Mouse (Mus musculus): ENCODE measurements at regions not wholly inside any gene's neighbourhood (a gene's known extent, or its start where the extent isn't known, plus 50 kb on each side); places are given as distances from the start of the nearest gene placed in this dataset.
"Not testable (repeated sequence)": the region's sequence is repeated elsewhere in the genome, so short reads cannot be mapped to it uniquely, and the experiment has no call there.

DNA sequence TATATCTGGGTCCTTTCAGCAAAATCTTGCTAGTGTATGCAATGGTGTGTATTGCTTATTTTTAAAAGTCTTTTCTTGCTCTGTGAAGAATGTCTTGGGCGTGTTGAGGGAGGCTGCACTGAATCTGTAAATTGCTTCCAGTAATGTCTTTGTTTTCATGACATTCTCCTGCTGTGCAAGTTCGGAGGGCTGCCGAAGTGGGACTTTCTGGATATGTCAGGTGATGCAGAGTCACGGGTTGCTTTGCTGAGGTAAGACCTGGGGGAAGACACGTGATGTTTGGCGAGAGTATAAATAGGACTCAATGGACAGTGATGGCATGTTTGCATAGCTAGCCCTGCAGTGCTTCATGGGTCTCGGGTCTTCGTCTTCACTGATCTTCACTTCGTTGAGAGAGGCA lies 329.2 kb upstream of the Nr5a2 start:
- DNase-seq = no peak

DNA sequence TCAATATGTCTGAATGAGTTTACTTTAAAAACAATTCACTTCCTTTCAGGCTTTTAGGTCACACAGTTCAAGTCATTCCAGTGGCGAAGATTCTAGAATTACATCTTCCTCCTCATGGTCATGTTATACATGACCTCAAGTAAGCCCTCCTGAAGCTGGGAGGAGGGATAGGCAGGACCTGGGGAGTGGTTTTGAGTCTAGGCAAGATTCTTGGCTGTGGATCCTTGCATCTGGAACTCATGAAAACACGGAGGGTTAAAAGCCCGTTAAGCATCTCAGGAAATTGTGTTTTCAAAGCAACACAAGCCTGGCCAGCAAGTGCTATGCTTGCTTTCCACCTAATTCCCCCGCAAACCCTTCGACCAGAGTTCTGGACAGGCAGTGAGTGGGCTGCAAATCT lies 323.0 kb upstream of the Nr5a2 start:
- no peak for DNase-seq

DNA sequence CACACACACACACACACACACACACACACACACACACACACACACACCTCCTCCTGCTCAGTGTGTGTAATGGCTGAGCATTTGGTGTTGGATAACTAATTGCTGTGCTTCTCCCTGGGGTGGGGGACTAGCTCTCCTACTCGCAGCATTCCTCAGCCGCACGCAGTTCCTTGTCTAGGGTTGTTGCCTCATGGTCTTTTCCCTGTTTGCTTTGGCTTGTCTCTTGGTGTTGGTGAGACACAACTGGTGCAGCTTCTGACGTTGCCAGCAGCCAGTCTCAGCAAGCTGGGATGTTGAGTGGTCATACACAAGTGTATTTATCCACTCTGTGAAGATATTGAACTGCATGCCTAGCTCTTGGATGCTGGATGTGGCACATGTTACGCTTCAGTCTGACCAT lies 322.2 kb upstream of the Nr5a2 start:
- DNase-seq = no peak

DNA sequence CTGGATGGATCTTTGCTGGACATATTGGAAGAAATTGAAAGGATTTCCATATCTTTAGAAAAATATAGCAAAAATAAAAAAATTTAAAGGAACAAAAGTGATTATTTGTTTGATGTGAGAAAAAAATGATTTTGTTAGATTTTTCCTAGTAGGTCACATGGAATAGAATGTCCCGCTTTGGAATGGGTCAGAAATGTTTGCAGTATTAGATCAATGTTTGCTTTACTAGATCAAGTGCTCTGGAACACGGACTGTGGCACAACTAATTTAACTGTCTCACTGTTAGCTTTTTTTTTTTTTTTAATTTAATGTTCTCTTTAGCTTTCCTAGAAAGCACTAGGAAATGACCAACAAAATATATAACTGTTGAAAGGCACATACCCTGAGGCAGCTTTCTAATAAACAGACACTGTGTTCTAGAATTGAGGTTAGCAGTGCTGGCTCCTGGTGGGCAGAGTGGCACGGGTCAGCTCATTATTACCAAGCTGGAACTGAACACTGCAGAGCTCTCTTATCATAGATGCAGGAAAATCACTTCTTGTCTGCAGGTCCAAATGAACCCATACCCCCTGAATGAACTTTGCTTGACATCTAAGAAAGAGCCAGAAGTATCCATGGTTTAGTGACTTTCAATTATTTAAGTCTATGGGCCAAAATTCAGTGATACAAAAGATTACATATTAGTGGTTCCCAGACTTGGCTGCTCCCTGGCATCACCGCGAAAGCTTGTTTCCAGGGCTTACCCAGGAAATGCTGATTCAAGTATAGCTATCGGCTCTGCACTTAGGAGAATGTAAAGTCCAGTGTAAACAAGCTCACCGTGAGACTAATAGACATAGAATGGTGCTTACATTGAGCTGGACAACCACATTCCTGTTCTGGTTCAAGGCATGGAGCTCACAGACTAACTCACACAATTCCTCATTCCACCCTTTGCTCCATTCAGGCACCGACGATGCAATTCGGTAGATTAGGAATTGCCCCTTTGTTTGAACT lies 320.4 kb upstream of the Nr5a2 start:
- DNase-seq = no peak

DNA sequence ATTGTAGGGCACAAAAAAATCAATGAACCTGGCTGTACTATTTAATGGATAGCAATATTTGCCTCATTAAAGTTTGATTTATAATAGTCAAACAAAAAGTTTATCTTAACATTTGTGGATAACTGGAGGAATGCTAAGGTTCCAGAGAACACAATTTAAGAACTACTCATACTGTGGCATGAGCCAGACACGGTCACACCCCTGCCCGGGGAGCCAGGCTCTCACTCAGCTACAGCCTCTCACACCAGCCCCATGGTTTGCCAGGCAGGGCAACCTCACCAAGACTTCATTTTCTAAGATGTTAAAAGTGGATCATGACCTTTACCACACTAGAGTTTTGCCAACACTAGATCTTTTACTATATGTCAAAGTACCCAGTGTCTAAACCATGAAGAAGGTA lies 319.7 kb upstream of the Nr5a2 start:
- no peak for DNase-seq

DNA sequence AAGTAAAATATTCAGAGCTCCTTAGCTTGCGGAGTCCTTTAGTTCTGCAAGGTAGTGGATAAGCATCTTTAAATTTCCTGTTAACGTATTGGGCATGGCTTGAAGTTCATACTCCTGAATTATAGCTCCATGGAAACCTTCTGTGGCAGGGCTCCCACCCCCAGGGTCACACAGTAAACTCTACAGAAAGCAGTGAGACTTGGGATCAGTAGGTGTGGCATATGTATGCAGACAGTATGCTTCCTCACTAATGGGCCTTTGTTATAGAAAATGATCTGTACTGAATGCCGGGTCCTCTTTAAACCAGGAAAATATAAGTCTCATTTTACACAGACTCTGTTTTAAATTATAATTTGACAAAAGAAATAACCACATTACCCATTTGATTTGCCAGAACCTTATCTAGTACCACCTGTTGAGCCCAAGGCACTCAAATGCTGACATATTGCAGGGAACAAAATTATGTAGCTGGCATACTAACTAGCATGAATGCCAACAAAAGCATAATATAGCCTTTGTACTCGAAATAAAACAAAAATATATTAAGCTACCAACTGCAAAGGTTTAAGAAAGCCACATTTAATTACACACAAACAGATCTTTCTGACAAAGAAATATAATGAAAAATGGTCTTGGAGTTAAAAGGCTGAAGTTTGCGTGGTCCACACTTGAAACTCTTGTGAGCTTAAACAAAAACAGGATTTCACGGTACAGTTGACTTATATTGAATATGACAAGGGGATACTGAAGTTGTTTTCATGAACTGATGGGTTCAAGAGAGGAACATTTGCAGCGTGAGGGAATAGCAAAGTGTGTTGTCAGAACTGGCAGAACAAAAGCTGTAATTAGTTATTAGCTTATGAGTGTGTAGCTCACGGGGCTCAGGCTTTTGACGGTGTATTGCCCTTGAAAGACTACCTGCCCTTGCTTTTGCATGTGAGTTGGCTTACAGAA lies 310.7 kb upstream of the Nr5a2 start:
- DNase-seq = no peak

DNA sequence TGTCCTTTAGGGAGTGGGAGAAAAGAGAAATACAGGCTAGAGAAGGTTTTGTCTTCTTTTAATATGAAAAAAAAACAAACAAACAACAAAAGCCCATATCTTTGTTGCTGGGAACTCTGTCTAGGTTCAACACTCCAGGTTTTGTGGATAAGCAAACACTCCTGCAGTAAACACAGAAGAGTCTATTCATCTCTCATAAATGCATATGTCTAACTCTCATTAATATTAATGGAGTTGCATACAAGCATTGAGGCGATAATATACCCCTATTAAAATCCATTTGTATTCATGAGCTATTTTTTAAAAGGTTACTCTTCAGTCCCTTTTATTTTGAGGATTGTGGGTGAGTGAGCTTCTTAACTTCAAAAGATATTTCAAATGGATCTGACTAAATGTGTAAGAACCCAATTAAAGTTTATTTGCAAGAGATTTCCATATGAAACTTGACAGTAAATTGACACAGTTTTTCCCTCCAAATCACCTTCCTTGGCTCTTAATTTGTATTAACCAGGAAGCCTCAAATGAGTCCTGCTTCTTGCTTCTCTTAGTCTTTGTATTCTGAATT lies 302.6 kb upstream of the Nr5a2 start:
- DNase-seq = no peak

DNA sequence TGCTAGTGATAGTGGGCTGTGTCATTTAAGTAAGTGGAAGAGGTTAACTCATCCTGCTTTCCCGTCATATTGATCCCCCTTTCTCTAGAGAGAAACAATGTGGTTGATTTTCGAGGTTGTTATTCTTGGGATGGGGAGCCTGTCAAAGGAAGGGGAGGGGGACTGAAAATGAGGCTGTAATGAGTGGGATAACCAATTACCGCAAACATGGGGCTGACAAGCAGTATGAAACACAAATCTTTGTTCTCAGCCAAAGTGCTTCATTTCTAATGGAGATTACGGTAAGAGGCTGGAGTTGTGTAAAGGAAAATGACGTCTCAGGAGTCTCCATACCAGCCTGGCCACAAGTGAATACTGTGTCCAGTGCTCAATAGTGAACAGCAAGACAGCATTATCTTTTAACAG lies 301.9 kb upstream of the Nr5a2 start:
- DNase-seq = no peak

DNA sequence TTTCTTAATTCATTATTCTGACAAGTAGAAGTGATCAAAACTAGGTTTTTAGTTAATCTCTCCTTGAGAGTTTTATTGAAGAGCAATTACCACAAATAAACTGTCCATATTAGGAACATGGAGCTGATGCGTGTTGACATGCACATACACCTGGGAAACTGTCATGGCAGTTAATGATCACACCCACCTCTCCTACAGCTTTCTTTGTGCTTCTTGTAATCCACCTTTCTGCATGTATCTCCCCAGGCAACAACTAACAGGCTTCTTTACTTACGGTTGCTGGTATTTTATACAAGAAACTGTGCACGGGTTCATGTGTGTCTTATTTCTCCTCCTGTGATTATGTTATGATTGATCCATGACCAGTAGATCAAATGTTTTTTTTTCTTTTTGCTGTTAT lies 296.0 kb upstream of the Nr5a2 start:
- DNase-seq = no peak

DNA sequence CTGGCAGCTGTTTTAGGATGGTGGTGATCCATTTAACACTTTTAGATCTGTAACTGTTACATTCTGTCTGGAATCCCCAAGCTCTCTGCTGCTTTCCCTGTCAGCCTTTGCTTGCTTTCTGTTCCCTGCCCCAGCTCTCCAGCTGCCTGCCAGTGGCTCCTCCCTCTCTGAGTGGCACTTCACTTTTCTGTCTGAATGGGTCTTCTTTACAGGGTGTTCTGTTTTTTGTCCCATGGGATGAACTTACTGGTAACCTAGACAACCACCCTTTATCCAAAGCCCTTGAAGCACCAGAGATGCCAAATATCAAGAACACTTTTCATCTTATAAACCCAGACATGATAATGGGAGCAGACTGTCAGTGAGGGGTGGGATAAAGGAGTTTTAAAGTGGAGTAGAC lies 294.8 kb upstream of the Nr5a2 start:
- no peak for DNase-seq

DNA sequence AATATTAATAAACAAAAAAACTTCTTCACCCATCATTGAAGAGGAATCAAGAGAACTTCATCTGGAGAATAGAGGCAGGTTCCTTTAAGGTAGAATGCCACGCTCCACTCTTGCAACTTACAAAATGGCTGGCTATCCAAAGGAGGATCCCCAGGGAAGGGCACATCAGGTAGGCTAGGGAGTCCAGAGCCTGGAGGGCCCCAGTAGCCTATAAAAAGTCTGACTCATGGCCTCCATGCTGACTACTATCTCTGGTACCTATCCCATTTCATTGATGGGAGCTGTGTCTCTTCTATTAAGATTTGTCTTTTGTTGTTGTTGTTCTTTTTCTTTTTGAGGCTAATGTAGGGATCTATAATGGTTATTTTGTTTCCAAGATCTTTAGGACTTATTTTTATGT lies 294.4 kb upstream of the Nr5a2 start:
- DNase-seq = no peak

DNA sequence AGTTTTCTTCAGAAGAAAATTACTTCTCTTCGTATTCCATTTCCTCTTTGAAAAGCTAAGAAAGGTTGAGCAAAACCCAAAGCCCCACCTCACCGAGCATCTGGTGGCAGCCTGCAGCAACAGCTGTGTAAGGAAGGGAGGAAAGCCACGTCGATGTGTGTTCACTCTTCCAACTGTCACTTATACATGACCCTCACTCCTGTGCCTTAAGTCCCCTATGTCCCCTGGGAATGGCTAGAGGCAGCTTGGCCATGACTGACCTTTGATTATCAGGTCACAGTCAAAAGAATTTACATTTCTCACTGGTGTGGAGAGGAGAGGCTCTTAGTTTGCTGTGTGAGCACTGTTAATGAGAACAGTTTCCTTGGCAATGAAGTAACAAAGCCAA lies 266.8 kb upstream of the Nr5a2 start:
- no peak for DNase-seq

DNA sequence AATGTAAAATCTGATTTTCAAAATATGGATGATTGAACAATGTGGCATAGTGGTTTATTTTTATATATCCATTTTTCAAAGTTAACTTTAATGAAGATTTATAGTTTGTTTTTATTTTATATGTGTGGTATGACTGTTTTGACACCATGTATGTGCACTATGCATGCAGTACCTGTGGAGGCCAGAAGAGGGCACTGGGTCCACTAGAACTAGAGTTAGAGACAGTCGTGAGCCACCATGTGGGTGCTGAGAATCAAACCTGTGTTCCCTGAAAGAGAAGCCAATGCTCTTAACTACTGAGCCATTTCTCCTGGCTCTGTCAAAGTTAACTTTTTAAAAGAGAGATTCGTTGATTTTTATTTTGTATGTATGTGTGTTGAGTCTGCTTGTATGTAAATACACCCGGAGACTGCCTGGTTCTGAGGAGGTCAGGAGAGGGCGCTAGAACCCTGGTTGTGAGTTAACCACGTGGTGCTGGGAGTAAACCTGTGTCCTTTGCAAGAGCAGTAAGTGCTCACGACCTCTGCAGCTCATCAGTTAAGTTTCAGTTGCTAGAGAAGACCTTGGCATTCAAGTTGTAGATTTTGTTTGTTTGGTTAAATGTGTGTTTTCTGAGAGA lies 266.3 kb upstream of the Nr5a2 start:
- DNase-seq = peak; percentile 29

DNA sequence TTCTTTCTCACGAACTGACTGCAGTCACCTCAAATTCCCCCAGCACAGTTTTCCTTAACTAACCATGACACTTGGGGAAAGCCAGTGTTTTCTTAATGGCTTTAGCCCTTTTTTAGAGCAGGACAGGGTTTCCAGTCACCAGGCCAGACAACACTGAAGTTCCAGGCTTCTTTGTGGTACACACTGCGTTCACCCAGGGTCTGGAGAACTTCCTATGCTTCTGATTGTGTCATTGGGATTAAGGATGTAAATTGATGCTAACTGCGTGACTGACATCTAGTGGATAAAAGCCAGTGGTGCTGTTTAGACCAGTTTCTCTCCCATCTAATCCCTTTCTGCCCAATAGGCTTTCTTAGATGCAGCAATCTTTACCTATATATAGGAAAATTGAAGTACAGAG lies 265.2 kb upstream of the Nr5a2 start:
- peak; percentile 39 for DNase-seq

DNA sequence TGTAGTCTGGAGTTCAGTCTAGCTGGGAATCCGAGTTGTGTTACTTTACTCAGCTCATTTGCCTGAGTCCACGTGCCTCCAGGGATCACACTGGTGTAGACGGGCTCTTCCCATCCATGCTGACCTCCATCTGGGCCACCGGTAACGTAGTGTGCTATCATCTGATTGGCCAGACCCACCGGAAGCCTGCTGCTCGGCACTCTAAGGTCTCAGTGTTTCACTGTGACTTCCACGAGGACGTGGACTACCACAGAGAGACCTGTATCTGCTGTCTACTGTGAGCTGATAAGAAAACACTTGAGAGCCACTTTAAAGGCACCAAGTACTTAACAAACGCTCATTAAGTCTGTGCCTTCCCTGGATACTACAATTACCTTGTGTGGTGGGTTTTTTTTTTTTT lies 262.8 kb upstream of the Nr5a2 start:
- no peak for DNase-seq

DNA sequence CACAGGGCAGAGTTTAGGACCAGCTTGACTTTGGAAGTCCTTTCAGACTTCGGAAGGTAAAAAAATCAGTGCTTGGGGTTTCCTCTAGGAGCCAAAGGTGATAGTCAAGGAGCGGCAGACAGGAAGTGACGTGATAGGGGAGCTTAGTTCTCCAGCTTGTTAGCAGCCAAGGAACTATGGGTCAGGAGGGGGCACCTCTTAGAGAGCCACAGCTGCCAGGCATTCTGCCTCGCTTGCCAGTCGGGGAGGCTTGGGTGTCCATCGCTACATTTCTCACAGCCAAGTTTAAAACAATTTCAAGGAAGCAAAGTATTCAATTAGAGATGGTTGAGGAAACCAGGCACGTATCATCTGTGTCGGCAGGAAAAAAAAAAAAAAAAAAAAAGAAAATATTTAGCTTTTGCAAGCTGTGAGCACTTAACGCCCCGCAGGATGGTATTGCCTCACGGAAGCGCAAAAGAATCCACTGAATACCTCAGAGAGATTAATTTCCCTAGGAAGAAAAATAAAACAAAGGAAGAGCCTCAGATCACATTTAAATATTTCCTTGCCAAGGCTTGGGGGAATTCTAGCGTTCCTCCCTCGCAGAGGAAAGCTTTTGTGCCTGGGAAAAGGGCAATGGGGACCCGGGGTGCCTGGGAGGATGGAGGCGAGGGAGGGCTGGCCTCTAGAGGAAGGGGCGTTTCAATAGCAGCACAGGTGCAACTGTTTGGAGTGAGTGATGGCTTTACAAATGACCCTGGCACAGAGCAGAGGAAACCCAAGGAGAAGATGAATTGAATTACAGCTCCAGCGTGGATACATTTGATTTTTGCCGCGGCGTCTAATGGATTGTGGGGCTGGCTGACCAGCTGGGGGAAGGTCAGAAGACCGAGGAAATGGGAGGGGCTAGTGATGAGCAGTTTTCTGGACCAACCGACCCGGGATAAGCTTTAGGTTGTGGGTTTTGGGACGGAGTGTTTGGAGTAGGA lies 261.1 kb upstream of the Nr5a2 start:
- peak; percentile 47 for DNase-seq

DNA sequence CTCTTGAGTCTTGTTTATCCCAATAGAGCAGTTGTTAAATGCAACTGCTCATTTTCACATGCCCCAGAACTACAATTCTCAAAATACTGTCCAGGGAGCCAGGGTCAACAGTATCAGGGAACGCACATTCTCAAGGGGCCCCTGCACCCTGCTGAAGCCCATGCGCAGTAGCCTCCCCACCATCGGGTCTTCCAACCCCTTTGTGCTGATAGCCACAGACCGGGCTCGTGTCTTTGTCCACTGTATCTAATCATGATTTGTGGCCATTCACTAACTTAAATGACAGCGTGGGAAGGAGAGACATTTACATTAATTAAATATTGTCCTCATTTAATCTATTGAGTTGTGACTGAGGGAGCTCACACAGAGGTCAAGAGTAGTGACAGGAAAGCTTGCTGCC lies 260.0 kb upstream of the Nr5a2 start:
- no peak for DNase-seq

DNA sequence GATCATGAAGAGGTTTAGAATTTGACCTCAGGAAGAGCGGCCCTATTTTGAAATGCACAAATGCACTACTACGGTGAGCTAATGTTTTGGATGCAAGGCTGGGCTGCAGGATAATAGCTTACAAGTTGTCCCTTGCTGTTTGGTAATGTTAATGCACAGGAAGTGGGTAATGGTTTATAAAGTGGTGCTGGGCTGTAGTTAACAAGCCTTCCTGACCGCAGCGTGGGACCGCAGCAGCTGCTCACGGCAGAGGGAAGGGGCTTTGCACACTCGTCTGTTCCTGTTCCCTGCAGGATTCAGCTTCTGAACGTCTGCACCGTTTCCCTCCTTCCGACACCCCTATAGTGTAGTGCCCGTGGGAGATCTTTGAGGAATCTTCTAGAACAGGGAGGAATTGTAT lies 258.4 kb upstream of the Nr5a2 start:
- no peak for DNase-seq

DNA sequence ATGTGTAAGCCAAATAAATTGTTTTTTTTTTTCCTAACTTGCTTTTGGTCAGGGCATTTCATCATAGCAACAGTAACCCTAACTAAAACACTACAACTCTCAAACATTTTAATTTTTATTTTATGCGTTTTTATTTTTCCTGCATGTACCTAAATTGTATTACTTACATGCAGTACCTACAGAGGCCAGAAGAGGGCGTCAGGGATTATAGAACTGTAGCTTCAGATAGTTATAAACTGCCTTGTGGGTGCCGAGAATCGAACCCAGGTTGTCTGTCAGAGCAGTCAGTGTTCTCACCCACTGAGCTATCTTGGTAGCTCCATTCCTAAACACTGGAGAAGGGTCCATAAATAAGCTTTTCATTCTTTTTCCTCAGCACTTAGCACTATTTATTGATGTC lies 257.8 kb upstream of the Nr5a2 start:
- no peak for DNase-seq

DNA sequence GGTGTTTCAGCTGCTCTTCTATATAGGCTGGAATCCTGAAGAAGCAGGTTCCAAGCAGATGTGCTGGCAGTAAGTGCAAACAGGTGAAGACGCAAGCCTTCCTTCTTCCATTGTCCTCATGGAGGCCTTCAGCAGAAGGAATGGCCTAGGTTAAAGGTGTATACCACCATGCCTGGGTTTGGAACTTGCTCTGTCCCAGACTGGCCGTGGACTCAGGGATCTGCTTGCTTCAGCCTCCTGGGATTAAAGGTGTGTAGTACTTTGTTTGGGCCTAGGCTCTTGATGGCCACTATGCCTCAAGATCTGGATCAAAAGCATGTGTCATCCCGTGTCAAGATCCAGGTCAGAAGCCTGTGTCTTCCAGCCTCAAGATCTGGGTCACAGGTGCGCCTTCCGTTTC lies 257.0 kb upstream of the Nr5a2 start:
- DNase-seq = no peak

DNA sequence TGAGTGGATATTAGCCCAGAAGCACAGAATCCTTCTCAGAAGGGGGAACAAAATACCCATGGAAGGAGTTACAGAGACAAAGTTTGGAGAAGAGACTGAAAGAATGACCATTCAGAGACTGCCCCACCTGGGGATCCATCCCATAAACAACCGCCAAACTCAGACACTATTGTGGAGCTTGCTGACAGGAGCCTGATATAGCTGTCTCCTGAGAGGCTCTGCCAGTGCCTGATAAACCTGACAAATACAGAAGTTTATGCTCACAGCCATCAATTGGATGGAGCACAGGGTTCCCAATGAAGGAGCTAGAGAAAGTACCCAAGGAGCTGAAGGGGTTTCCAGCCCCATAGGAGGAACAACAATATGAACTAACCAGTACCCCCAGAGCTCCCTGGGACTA lies 254.1 kb upstream of the Nr5a2 start:
- DNase-seq = not testable (repeated sequence)

DNA sequence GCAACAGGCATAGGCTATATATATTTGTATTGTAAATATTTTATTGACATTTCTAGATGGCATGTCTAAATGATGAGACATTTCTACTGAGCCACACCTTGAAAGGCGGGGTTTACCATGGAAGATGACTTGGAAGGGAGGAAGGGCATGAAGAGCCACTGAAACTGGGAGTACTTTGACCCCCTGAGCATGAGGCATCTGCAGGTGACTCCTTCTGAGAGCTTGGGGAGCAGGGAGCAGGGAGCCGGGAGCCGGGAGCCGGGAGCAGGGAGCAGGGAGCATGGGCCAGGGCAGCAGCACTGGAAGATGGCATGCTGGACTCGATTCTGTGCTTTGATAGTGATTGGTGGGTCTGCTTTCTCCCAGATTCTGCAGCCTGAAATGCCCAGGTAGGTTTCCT lies 253.5 kb upstream of the Nr5a2 start:
- DNase-seq = no peak
